In genomic region chr8:117420841-117421534, GRCm38 (mm10) we compare ENCODE assay signal across 11 mouse cellular contexts.
A peak's percentile ranks its signal among the peaks of the same experiment; 100 is the strongest.
DNase-seq lines count a peak whose midpoint lies in the region; ATAC-seq and TF ChIP-seq lines count a peak whose summit lies in the region.
"Had no signal": no experiment of that assay in that cellular context is flagged by ENCODE, and none has a peak within 500 bp of the region (broad histone marks: within the 10 kb centered on the region; RNA-seq: fewer than 3 reads in every experiment).

No protein-coding gene starts in this region.

- DNase-seq in kidney, adult 18-20 months, result peak; percentile 30
- DNase-seq in kidney, postnatal 10 days, result peak; percentile 33
- peak; percentile 41 to 68 for DNase-seq in lung, postnatal 4 days
- DNase-seq in forebrain, postnatal 0 days, result no peak
- DNase-seq: liver; thymus, postnatal 36 days had no signal

- no peak for ATAC-seq in kidney, embryonic 14.5 days (ENCODE audit: low FRiP score, low TSS enrichment)
- ATAC-seq in heart, embryonic 15.5 days (replicated peaks; ENCODE audit: insufficient number of reproducible peaks, insufficient read depth, low FRiP score, low read depth), result peak; percentile 42; the same call in 1 of the 2 replicates
- no peak for ATAC-seq in intestine, embryonic 15.5 days
- ATAC-seq in forebrain, postnatal 0 days, result no peak
- ATAC-seq: CD4-positive, CD25-positive, alpha-beta regulatory T cell, adult 4 months had no signal

- H3K4me1 ChIP-seq in kidney, embryonic 14.5 days (ENCODE audit: control insufficient read depth, insufficient read depth, low read length), result no peaks in the 10 kb centered on the region
- peaks cover 27% of the 10 kb centered on the region for H3K4me1 ChIP-seq in heart, embryonic 15.5 days (replicated peaks)
- H3K4me1 ChIP-seq in intestine, embryonic 15.5 days (replicated peaks), result peaks cover 4% of the 10 kb centered on the region; the same call in 1 of the 2 replicates
- no peaks in the 10 kb centered on the region; the same call in 1 of the 2 replicates for H3K4me1 ChIP-seq in forebrain, postnatal 0 days (ENCODE audit: insufficient read depth)

- no peak for TF ChIP-seq CTCF in forebrain, postnatal 0 days (IDR thresholded peaks at IDR 0.05; ENCODE audit: low read depth)

- H3K4me2 ChIP-seq in kidney, embryonic 14.5 days (replicated peaks; ENCODE audit: low read depth, low read length), result no peak overlapping the region
- no peak overlapping the region for H3K4me2 ChIP-seq in heart, embryonic 15.5 days
- no peak overlapping the region for H3K4me2 ChIP-seq in intestine, embryonic 15.5 days (replicated peaks)
- H3K4me2 ChIP-seq in forebrain, postnatal 0 days (ENCODE audit: low read depth), result no peak overlapping the region
- H3K4me2 ChIP-seq: embryonic facial prominence, embryonic 15.5 days had no signal

- 83% methylated on average over 17 of the region's 17 CpGs for WGBS in kidney, embryonic 14.5 days
- WGBS in heart, embryonic 15.5 days, result 82% methylated on average over 17 of the region's 17 CpGs
- 81% methylated on average over 17 of the region's 17 CpGs for WGBS in intestine, embryonic 15.5 days
- WGBS in forebrain, postnatal 0 days, result 72% methylated on average over 17 of the region's 17 CpGs

- no peak overlapping the region for H3K27ac ChIP-seq in kidney, embryonic 14.5 days (ENCODE audit: low read depth, low read length)
- peak overlapping the region; percentile 20; the same call in 1 of the 2 replicates for H3K27ac ChIP-seq in heart, embryonic 15.5 days
- H3K27ac ChIP-seq in intestine, embryonic 15.5 days, result no peak overlapping the region
- no peak overlapping the region for H3K27ac ChIP-seq in forebrain, postnatal 0 days (ENCODE audit: low read depth, low read length)

- peaks cover 31% of the 10 kb centered on the region for H3K36me3 ChIP-seq in kidney, embryonic 14.5 days (ENCODE audit: control insufficient read depth, insufficient read depth, low read length)
- H3K36me3 ChIP-seq in heart, embryonic 15.5 days, result peaks cover 6% of the 10 kb centered on the region; the same call in 1 of the 2 replicates
- H3K36me3 ChIP-seq in intestine, embryonic 15.5 days, result peaks cover 10% of the 10 kb centered on the region; the same call in 1 of the 2 replicates
- peaks cover 27% of the 10 kb centered on the region for H3K36me3 ChIP-seq in forebrain, postnatal 0 days (ENCODE audit: insufficient read depth)

- no peak overlapping the region for H3K9ac ChIP-seq in kidney, embryonic 14.5 days (ENCODE audit: low read depth, low read length)
- H3K9ac ChIP-seq in heart, embryonic 15.5 days, result no peak overlapping the region
- H3K9ac ChIP-seq in intestine, embryonic 15.5 days, result no peak overlapping the region
- no peak overlapping the region for H3K9ac ChIP-seq in forebrain, postnatal 0 days
- H3K9ac ChIP-seq: embryonic facial prominence, embryonic 15.5 days had no signal

- no peaks in the 10 kb centered on the region for H3K9me3 ChIP-seq in kidney, embryonic 14.5 days (ENCODE audit: control insufficient read depth, low read length)
- no peaks in the 10 kb centered on the region for H3K9me3 ChIP-seq in heart, embryonic 15.5 days (replicated peaks)
- no peaks in the 10 kb centered on the region for H3K9me3 ChIP-seq in intestine, embryonic 15.5 days
- no peaks in the 10 kb centered on the region for H3K9me3 ChIP-seq in forebrain, postnatal 0 days (ENCODE audit: low read length)
- H3K9me3 ChIP-seq: embryonic facial prominence, embryonic 15.5 days had no signal

- H3K4me3 ChIP-seq in kidney, embryonic 14.5 days (ENCODE audit: low read length), result no peak overlapping the region
- H3K4me3 ChIP-seq in heart, embryonic 15.5 days, result no peak overlapping the region
- H3K4me3 ChIP-seq in intestine, embryonic 15.5 days (replicated peaks), result no peak overlapping the region
- no peak overlapping the region for H3K4me3 ChIP-seq in forebrain, postnatal 0 days (ENCODE audit: low read depth, low read length)
- H3K4me3 ChIP-seq: embryonic facial prominence, embryonic 15.5 days had no signal

- no peaks in the 10 kb centered on the region for H3K27me3 ChIP-seq in kidney, embryonic 14.5 days (ENCODE audit: control insufficient read depth, insufficient read depth, low read length)
- no peaks in the 10 kb centered on the region for H3K27me3 ChIP-seq in heart, embryonic 15.5 days
- no peaks in the 10 kb centered on the region for H3K27me3 ChIP-seq in intestine, embryonic 15.5 days (replicated peaks)
- H3K27me3 ChIP-seq in forebrain, postnatal 0 days (ENCODE audit: insufficient read depth, low read length), result no peaks in the 10 kb centered on the region
- H3K27me3 ChIP-seq: embryonic facial prominence, embryonic 15.5 days had no signal
